Comparison of ENCODE assay signal across 8 mouse cellular contexts in genomic region chr1:133364022-133364630, GRCm38 (mm10). TPM values are rescaled to one million over a fixed set of nuclear protein-coding genes. Genes with fewer than 3 reads are reported as not detected.
DNase-seq lines count a peak whose midpoint lies in the region; ATAC-seq lines count a peak whose summit lies in the region.

No protein-coding gene starts in this region.

- H3K4me1 ChIP-seq in kidney, embryonic 15.5 days: peaks cover 29% of the 10 kb centered on the region
- no peaks in the 10 kb centered on the region for H3K4me1 ChIP-seq in brown adipose tissue, adult 24 weeks (ENCODE audit: control insufficient read depth, insufficient read depth, insufficient read length, low read length)
- H3K4me1 ChIP-seq in hindbrain, embryonic 14.5 days (replicated peaks; ENCODE audit: control insufficient read depth, insufficient read depth, low read length): peaks cover 26% of the 10 kb centered on the region
- peaks cover 8% of the 10 kb centered on the region; the same call in 1 of the 2 replicates for H3K4me1 ChIP-seq in midbrain, embryonic 14.5 days (ENCODE audit: control insufficient read depth, insufficient read depth, low read length)

- 0 out of 2 replicates have a peak, but pooled peaks have one; percentile 1 for ATAC-seq in kidney, embryonic 15.5 days (replicated peaks; ENCODE audit: low FRiP score)
- 0 out of 2 replicates have a peak, but pooled peaks have one; percentile 8 for ATAC-seq in hindbrain, embryonic 14.5 days (ENCODE audit: low FRiP score)
- no peak for ATAC-seq in midbrain, embryonic 14.5 days (ENCODE audit: low FRiP score, low TSS enrichment)

- DNase-seq in kidney, postnatal 4 days: no peak
- DNase-seq in hindbrain, embryonic 14.5 days (ENCODE audit: low spot score): no peak
- peak; percentile 50 for DNase-seq in midbrain, embryonic 14.5 days
- no peak for DNase-seq in layer of hippocampus, adult 9-11 months
- no peak for DNase-seq in layer of hippocampus, adult 11-12 months (ENCODE audit: low spot score)
- no peak for DNase-seq in adrenal gland, adult 8-10 months

- no peaks in the 10 kb centered on the region for H3K36me3 ChIP-seq in kidney, embryonic 15.5 days
- H3K36me3 ChIP-seq in hindbrain, embryonic 14.5 days (replicated peaks; ENCODE audit: control insufficient read depth, insufficient read depth): no peaks in the 10 kb centered on the region
- H3K36me3 ChIP-seq in midbrain, embryonic 14.5 days (ENCODE audit: control insufficient read depth, insufficient read depth, low read length): no peaks in the 10 kb centered on the region

- peak overlapping the region; percentile 63 for H3K4me3 ChIP-seq in kidney, embryonic 15.5 days (replicated peaks)
- peak overlapping the region; percentile 57 for H3K4me3 ChIP-seq in brown adipose tissue, adult 24 weeks (ENCODE audit: insufficient read depth, low read depth, low read length)
- peak overlapping the region; percentile 76 for H3K4me3 ChIP-seq in hindbrain, embryonic 14.5 days (replicated peaks; ENCODE audit: low read length)
- peak overlapping the region; percentile 65 for H3K4me3 ChIP-seq in midbrain, embryonic 14.5 days (replicated peaks; ENCODE audit: low read depth, low read length)

- no peaks in the 10 kb centered on the region for H3K9me3 ChIP-seq in kidney, embryonic 15.5 days (replicated peaks)
- no peaks in the 10 kb centered on the region for H3K9me3 ChIP-seq in hindbrain, embryonic 14.5 days (ENCODE audit: control insufficient read depth, low read length)
- H3K9me3 ChIP-seq in midbrain, embryonic 14.5 days (ENCODE audit: control insufficient read depth, low read length): no peaks in the 10 kb centered on the region

- H3K4me2 ChIP-seq in kidney, embryonic 15.5 days: peak overlapping the region; percentile 93
- H3K4me2 ChIP-seq in hindbrain, embryonic 14.5 days (replicated peaks): peak overlapping the region; percentile 96
- peak overlapping the region; percentile 96 for H3K4me2 ChIP-seq in midbrain, embryonic 14.5 days (ENCODE audit: low read length)

- 3% methylated on average over 27 of the region's 27 CpGs for WGBS in kidney, embryonic 15.5 days
- 2% methylated on average over 27 of the region's 27 CpGs for WGBS in hindbrain, embryonic 14.5 days
- WGBS in midbrain, embryonic 14.5 days: 2% methylated on average over 27 of the region's 27 CpGs

- H3K27me3 ChIP-seq in kidney, embryonic 15.5 days: peaks cover 32% of the 10 kb centered on the region
- peaks cover 15% of the 10 kb centered on the region for H3K27me3 ChIP-seq in hindbrain, embryonic 14.5 days (ENCODE audit: control insufficient read depth, insufficient read depth, low read length)
- H3K27me3 ChIP-seq in midbrain, embryonic 14.5 days (ENCODE audit: control insufficient read depth, insufficient read depth, low read length): peaks cover 13% of the 10 kb centered on the region

- peak overlapping the region; percentile 55 for H3K9ac ChIP-seq in kidney, embryonic 15.5 days
- peak overlapping the region; percentile 81 for H3K9ac ChIP-seq in hindbrain, embryonic 14.5 days
- H3K9ac ChIP-seq in midbrain, embryonic 14.5 days (replicated peaks; ENCODE audit: low read length): peak overlapping the region; percentile 74

- H3K27ac ChIP-seq in kidney, embryonic 15.5 days: no peak overlapping the region
- no peak overlapping the region for H3K27ac ChIP-seq in brown adipose tissue, adult 24 weeks (replicated peaks; ENCODE audit: low read depth, low read length)
- peak overlapping the region; percentile 59 for H3K27ac ChIP-seq in hindbrain, embryonic 14.5 days
- peak overlapping the region; percentile 55; the same call in 1 of the 2 replicates for H3K27ac ChIP-seq in midbrain, embryonic 14.5 days (replicated peaks; ENCODE audit: low read depth, low read length)

RNA-seq across cellular contexts. Expression of gene Etnk2, which starts 0.8 kb away (rescaled TPM):
- polyA plus RNA-seq in kidney, embryonic 15.5 days (2015; fragmentation: Nextera tagmentation; extraction: Ambion mirVana): 3.3 and 4.0 TPM in 2 replicates
- not detected in 2 replicates for polyA plus RNA-seq in brown adipose tissue, adult 24 weeks (2012; ENCODE audit: insufficient read depth, insufficient read length, missing spikeins)
- 20.3 TPM in 2 replicates for polyA plus RNA-seq in hindbrain, embryonic 14.5 days (2014; fragmentation: Nextera tagmentation; extraction: Ambion mirVana)
- polyA plus RNA-seq in midbrain, embryonic 14.5 days (2014; fragmentation: Nextera tagmentation; extraction: Ambion mirVana): 11.2 and 15.6 TPM in 2 replicates
- total RNA-seq in adrenal gland, adult 8-10 months (2022): 10 to 100 TPM in 2 of 4 experiments, 1 to 10 TPM in 2; 6.0 to 34.7 (median 13.4) TPM

RNA-seq across cellular contexts. Expression of gene Ren1, which starts 13.8 kb away (rescaled TPM):
- 251 and 332 TPM in 2 replicates for polyA plus RNA-seq in kidney, embryonic 15.5 days (2015; fragmentation: Nextera tagmentation; extraction: Ambion mirVana)
- not detected in 2 replicates for polyA plus RNA-seq in brown adipose tissue, adult 24 weeks (2012; ENCODE audit: insufficient read depth, insufficient read length, missing spikeins)
- polyA plus RNA-seq in hindbrain, embryonic 14.5 days (2014; fragmentation: Nextera tagmentation; extraction: Ambion mirVana): 7.3 and 11.1 TPM in 2 replicates
- polyA plus RNA-seq in midbrain, embryonic 14.5 days (2014; fragmentation: Nextera tagmentation; extraction: Ambion mirVana): not detected in 2 replicates
- 1 to 10 TPM in 3 of 4 experiments, under 1 TPM in 1; 0.97 to 5.8 (median 4.7) TPM for total RNA-seq in adrenal gland, adult 8-10 months (2022)

RNA-seq across cellular contexts. Expression of gene Kiss1, which starts 42.5 kb away (rescaled TPM):
- polyA plus RNA-seq in kidney, embryonic 15.5 days (2015; fragmentation: Nextera tagmentation; extraction: Ambion mirVana): not detected in 2 replicates
- not detected in 2 replicates for polyA plus RNA-seq in brown adipose tissue, adult 24 weeks (2012; ENCODE audit: insufficient read depth, insufficient read length, missing spikeins)
- not detected in 2 replicates for polyA plus RNA-seq in hindbrain, embryonic 14.5 days (2014; fragmentation: Nextera tagmentation; extraction: Ambion mirVana)
- not detected in 2 replicates for polyA plus RNA-seq in midbrain, embryonic 14.5 days (2014; fragmentation: Nextera tagmentation; extraction: Ambion mirVana)
- total RNA-seq in adrenal gland, adult 8-10 months (2022): not detected

RNA-seq across cellular contexts. Expression of gene Golt1a, which starts 54.5 kb away (rescaled TPM):
- 4.5 and 5.2 TPM in 2 replicates for polyA plus RNA-seq in kidney, embryonic 15.5 days (2015; fragmentation: Nextera tagmentation; extraction: Ambion mirVana)
- not detected in 2 replicates for polyA plus RNA-seq in brown adipose tissue, adult 24 weeks (2012; ENCODE audit: insufficient read depth, insufficient read length, missing spikeins)
- not detected in 2 replicates for polyA plus RNA-seq in hindbrain, embryonic 14.5 days (2014; fragmentation: Nextera tagmentation; extraction: Ambion mirVana)
- polyA plus RNA-seq in midbrain, embryonic 14.5 days (2014; fragmentation: Nextera tagmentation; extraction: Ambion mirVana): not detected in 2 replicates
- 1 to 10 TPM in 2 of 4 experiments, not detected in 2; 1.2 to 1.9 TPM for total RNA-seq in adrenal gland, adult 8-10 months (2022)

Comparison
In these comparisons a context has a peak if more than half of its experiments do, and no peak if none do; other contexts are left out.
1. H3K27ac ChIP-seq: peak in hindbrain, embryonic 14.5 days (single experiment) and midbrain, embryonic 14.5 days (single experiment); none in kidney, embryonic 15.5 days (single experiment) and brown adipose tissue, adult 24 weeks (single experiment).
2. RNA of gene Ren1, which starts 13.8 kb away (polyA plus RNA-seq): 251 to 332 TPM in kidney, embryonic 15.5 days; 7.3 to 11.1 TPM in hindbrain, embryonic 14.5 days, not detected in brown adipose tissue, adult 24 weeks and not detected in midbrain, embryonic 14.5 days; every median in the first group is over 10 times any median in the second.
3. Peak in every context shown above with its lines, with median percentiles within 50 percentile points of each other: H3K4me2 ChIP-seq, H3K4me3 ChIP-seq and H3K9ac ChIP-seq.